Mouse (Mus musculus): ENCODE data around the gene Snap47.

Gene Snap47

DNA sequence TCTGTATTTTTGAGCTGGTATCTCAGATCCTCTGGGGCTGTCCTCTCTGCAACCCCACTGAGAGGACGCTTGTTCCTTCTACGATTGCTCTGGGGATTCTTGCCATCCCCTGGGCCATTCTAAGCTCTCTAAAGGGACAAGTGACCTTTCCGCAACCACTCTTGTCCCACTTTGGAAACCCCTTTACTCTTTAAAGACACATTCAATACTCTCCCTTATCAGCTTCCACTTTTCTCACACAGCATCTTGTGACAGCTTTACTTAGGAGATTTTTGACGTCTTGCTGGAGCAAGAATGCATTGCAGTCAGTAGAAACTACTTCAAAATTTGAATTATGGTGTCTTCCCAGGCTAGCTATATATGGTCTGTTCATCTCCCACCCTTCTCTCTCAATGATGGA lies at the start of gene Snap47:
TSS of gene Snap47 (minus strand) at position 101 of the 400 bp plus-strand sequence.
- no peak for DNase-seq (ENCODE audit: low read depth, low spot score)

DNA sequence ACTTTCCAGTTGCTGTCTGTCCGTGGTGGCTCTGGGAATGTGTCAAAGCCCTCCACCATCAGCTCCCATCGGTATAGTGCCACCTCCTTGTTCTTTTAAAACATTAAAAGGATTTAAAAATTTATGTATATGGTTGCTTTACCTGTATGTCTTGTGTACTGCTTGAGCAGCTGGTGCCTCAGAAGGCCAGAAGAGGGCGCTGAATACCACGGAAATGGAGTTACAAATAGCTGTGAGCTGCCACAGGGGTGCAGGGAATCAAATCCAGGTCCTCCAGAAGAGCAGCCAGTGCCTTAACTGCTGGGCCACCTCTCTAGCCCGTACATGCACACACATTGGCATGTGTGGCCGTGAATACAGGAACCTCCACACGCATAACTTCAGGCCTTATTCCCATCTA lies 46.8 kb upstream of the Snap47 start:
- no peak for DNase-seq (ENCODE audit: low read depth, low spot score)

DNA sequence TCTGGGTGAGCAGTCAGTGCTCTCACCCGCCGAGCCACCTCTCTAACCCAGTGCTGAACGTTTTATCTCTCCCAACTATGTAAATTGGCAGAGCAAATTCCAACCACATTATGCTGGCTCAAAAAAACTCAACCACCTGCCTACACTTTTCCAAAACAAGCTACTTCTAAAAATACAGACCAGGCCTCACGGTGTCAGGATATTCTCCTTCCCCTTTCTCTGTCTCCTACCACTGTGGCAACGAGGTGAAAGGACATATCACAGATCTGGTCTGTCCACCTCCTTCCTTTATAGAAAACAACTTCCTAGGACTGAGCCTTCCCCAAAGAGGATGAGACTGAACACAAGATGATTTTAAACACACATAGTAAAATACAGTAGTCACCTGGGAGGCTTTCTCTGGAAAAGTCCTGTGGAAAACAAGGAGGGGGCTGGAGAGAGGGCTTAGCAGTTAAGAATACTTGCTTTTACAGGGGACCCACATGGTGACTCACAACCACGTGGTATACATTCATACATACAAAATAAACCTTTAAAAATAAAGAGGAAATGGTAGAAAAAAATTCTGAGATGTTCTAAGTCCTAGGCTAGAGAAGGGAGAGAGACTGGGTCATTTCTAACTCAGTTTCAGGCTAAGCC lies 45.8 kb upstream of the Snap47 start:
- DNase-seq (ENCODE audit: low read depth, low spot score), result peak; percentile 61

DNA sequence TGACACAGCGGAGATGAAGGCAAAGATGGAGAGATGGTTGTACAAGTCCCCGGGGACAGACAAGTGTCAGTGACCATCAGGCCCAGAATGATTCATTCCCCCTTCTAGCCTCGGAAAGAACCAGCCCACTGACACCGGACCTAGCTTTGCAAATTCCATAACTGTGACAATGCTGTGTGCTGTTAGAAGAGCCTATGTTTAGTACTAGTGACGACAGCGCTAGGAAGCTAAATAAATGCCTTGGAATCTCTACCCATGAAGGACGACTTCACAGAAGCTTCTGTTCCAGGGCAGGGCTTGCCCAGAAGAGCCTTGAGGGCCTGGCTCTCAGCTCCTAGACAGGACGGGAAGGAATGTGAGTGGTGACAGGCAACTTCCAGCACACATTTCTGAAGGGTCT lies 35.2 kb upstream of the Snap47 start:
- peak; percentile 59 for DNase-seq (ENCODE audit: low read depth, low spot score)

DNA sequence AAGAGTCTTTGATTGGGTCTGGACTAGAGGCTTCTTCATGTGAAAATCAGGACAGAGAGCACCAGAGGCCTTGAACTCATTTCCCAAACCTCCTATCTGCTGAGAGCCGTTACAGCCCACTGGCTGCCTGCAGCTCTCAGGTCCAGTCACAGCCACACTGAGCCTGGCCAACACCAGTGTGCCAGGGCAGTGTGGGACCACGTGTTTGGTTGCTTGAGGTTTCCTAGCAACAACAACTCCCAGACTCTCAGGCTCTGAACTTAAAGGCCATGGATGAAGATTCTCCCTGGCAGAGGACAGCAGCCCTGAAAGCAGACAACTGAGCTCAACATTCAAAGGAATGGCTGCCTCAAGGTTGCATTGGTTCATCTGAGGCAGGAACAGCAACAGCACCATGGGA lies 34.7 kb upstream of the Snap47 start:
- DNase-seq (ENCODE audit: low read depth, low spot score), result no peak

DNA sequence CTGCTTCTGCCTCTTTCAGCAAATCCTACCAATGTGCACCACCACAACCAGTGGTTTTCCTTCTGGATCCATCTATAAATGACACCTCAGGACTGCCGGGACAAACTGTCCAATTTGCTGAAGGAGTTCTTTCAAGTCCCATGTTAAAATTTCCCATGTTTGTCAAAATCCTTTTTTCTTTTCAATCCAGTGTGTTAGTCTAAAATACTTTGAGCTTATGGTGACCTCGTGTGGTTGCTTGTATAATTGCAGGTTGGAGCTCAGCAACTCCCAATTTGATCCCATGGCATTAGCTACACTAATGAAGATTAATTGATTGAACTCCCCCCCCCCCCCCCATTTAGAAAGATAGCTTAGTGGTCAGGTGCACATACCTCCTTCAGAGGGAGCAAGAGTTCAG lies 32.2 kb upstream of the Snap47 start:
- DNase-seq (ENCODE audit: low read depth, low spot score), result no peak

DNA sequence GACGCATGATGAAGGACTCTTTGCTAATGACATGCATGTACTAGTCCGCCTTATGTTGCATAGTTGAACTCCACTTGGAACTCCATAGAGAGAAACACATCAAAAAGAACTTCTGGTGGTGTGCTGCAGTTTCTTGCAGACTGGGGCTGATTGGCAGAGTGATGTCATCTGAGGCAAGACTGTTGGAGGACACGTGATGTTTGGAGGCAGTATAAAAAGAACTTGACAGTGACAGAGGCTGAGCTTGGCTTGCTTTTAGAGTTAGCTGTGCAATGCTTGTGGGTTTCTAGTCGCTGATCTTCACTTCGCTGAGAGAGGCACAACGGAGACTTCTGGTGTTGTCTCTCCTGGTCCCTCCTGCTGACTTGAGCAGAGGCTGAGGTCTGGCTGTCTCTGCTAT lies 26.3 kb upstream of the Snap47 start:
- no peak for DNase-seq (ENCODE audit: low read depth, low spot score)

DNA sequence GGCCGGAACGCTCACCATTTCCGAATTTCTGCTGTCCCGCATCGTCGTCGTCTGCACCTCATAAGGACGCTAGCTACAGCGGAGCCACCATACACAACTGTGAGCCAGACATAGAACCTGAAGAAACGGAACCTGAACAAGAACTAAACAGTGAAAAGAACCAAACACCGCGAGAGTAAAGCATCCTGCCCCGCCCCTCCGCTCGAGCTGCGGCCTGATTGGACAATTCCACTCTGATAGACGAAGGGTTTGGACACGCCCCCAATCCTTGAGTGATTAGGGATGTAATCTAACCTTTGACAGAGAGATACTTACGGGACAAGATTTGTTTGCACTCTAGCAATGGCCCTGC lies 21.3 kb upstream of the Snap47 start, which contains the start of gene Zfp867:
TSS of gene Zfp867 (minus strand) at position 149 of the 352 bp plus-strand sequence.
- no peak for DNase-seq (ENCODE audit: low read depth, low spot score)

DNA sequence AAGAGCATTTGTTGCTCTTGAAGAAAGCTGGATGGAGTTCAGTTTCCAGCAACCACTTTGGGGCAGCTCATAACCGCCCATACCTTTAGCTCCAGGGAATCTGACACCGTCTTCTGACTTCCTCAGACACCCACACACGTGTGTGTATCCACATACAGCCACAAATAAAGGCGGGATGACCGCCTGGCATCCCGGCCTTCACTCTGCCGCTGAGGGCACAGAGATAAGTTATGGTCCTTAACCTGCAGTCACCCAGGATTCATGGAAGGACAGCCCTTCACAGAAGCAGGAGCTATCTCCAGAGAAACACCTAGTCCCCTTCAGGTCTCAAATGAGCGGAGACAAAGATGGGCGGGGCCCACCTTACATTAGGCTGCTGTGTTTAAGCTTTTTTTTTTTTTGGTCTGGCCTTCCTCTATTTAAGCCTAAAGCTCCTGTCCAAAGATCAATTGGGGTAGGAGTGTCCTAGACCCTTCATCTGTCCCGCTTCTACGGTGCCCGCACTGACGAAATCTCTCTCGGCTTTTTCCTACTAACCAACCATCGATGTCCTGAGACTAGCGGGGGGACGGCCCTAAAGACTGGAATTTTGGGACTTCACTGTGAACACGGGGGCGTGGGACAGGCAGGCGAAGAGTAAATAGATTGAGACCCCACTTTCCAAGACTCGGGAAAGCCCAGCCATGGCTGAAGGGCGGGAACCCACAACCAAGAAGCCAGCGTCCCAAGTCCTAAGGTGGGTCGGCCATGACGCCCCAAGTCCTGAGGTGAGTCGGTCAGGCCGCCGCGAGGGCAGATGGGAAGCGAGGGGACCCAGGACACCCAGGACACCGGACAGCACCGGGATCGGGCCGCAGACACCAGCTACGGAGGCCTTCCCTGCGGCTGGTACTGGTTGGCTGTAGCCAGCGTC lies 20.7 kb upstream of the Snap47 start:
- no peak for DNase-seq (ENCODE audit: low read depth, low spot score)

DNA sequence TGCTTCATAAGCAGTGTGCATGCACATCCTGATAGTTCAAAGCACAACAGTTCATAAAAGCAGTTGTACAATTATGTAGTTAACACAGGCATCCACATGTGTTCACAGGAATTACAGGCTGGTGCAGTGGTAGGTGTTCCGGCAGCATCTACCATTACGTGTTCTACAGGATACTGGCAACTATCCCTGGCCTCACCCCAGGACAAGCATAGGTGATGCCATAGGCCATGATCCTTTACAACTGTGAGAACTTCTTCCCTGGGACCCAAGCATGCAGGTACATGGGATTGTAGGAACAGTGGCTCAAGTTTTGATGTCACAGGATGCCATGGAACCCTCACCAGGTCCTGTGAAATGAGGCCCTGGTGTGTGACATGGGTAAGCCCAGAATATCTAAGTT lies 9.5 kb upstream of the Snap47 start:
- no peak for DNase-seq (ENCODE audit: low read depth, low spot score)

DNA sequence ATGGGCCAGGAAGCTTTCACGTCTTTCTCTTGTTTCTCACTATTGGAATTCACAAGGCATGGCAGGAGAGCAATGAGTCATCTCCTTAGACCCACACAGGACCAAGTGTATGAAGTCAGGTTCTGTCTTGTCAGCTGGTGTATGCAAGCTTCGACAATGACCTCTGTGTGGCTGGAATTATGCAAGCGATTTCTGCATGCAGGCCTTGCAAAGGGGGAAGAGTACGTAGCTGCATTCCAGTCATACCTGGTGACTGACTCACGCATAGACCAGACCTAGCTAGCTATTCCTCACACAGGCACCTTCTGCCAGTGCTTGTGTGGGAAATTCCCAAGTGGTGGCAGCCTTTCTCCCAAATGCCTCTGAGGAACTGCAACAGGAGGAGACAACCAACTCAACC lies 8.0 kb upstream of the Snap47 start:
- no peak for DNase-seq (ENCODE audit: low read depth, low spot score)

DNA sequence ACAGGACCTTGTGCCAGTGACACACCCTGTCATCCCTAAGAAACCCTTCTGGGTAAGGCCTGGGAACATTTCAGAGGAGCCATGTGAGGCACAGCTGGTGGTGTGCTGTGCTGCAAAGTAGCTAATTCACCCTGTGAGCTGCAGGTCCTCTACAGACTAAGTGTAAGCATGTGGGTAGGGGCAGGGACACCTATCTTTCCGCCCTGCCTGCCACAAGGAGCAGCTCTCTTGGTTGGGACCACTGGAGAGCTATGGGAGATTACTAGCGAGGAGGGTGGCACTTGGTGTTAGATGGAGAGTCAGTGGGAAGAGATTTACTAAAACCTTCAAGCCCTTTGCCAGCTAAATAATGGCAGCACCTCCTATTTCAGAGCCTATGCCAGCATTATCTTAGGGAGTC lies 5.9 kb upstream of the Snap47 start:
- no peak for DNase-seq (ENCODE audit: low read depth, low spot score)

DNA sequence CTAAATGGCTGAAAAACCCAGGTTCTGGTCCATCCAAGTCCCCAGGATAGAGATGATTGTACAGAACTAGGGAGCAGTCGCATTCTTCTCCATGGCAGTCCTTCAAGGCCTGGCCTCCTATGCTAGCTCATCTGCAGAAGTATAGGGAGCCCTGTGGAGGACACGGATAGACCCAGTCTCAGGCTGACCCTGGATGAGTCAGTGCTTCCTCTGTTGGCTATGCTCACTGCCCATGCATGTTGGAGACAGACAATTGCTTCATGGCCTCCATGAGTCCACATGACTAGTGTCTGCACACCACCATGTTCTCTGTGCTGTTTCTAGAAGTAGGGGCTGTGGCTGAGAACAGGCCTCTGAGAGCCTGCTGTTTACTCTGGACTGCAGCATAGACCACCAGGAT lies 5.4 kb upstream of the Snap47 start:
- DNase-seq (ENCODE audit: low read depth, low spot score), result no peak

DNA sequence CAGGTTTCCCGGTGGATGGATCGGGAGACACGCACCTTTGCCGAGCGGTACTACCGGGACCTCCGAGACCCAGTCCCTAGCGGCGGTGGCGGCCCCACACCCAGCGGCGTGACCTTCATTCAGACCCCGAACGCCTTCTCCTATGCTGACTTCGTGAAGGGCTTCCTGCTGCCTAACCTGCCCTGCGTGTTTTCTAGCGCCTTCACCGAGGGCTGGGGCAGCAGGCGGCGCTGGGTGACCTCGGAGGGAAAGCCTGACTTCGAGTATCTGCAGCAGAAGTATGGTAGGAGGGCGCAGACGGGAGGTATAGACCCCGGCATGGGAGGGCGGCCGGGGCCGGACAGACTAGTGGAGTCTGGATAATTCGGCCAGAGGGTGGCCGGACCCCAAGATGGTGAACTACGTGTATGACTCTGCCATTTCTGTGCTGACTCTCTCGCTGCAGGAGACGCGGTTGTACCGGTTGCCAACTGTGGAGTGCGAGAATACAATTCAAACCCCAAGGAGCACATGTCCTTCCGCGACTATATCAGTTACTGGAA lies 685 bp downstream of the Snap47 start:
- no peak for DNase-seq (ENCODE audit: low read depth, low spot score)

DNA sequence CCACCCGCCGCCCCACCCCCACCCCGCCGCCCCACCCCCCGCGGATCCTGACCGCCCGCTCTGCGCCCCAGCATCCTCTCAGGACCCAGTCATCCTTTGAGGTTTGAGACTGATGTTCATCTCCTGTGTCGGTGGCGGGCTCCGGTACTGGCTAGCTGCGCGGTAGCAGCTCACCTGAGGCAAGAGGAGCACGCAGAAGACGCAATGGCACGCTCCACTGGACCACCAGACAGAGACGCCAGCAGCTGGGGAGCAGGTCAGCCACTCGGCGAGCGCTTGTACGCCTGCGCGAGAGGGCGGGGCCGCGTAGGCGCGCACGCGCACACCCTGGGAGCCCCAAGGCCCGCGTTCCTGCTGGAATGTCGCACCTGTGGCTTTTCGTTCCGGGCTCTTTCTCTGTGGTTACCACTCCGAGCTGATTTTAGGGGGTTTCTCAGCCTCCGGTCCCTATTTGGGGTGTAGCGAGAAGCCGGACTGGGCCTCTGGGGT lies 1.2 kb downstream of the Snap47 start, which contains the start of gene Jmjd4:
TSS of gene Jmjd4 (plus strand) at position 305 of the 489 bp plus-strand sequence.
- peak; percentile 77 for DNase-seq (ENCODE audit: low read depth, low spot score)

DNA sequence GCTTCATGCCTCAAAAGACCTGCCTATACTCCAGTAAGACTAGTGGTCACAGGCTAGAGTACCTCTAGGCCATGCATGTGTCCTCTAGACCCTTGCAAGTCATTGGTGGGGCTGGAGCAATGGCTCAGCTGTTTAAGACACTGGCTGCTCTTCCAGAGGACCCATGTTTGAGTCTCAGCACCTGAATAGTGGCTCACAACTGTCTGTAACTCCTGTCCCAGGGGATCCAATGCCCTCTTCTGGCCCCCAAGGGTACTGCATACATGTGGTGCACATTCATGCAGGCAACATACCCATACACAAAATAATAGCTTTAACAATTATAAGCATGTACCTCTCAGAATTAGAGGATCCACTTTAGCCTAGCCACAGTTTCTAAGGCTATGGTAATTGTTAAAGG lies 7.9 kb downstream of the Snap47 start:
- DNase-seq (ENCODE audit: low read depth, low spot score), result no peak

DNA sequence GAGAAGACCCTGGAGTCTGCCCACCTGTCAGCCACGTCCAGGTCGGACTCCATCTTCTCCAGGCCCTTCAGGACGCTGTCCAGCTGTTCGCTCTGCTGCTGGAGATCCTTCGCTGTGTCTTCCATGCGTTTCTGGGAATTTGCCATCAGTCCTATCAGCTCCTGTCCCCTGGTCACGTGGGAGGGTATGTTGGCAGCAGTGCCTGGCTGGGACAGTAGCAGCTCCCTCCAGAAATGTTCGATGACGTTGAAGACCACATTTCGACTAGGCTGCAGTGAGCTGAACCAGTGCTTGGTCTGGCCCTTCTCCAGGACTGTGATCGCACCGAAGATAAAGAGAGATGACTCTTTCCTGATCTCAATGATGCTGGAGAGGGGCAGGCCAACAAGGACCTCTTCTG lies 13.0 kb downstream of the Snap47 start:
- DNase-seq (ENCODE audit: low read depth, low spot score), result no peak

DNA sequence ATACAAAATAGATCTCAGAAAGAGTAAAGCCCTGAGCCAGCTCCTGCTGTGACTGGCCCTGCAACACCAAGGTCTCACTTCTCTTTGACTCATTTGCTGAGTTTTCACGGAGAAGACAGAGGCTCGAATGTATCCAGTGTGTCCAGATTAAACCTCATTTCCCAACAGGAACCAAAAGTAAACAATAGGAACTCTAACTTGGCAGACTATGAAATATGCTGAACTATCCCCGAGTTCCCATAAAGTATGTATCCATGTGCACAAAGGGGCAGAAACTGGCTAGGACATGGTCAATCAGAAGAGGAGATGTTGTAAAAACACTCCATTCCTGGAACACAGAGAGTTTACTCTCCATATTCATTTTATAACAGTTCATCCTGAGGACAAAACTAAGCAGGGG lies 18.7 kb downstream of the Snap47 start:
- no peak for DNase-seq (ENCODE audit: low read depth, low spot score)

DNA sequence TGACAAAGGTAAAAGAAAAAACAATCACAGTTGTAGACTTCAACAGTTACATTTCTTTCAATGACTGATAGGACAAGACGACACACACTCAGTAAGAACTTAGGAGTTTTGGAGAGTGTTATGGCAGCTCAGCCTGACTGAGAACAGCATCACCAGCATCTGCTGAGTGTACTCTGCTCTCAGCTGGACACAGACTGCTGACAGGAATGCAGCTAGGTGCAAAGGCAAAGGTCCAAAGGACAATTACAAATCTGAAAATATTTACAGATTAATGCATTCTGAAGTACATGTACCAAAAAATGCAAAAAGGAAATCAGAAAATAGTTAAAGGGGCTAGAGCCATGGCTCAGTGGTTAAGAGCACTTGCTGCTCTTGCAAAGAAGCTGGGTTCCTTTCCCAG lies 21.0 kb downstream of the Snap47 start:
- DNase-seq (ENCODE audit: low read depth, low spot score), result no peak

DNA sequence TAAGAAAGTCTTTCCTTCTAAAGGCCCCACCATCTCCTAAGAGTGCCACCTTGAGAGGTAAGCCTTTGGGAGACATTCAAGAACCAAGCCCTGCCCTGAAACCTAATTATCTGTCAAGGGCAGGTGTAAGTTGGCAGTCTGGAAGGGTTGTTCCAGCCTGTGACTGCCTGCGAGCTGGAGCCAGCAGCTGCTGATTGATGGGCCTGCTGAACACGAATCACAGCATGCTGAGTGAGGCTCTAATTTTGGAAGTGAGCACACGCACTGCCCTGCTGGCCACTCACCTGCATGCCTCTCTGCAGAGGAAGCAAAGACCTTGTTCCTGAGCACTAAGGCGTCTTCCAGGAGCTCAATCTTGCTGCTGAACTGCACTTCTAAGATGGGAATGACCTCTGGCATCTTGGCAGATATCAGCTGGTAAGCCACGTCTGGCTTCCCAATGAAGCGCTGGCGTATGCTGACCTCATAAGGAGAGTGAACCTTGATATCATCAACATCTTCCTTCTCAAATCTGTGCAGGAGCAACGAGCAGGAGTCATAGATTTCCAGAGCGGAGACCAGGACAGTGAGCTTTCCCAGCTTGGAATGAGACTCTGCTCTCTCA lies 22.8 kb downstream of the Snap47 start:
- no peak for DNase-seq (ENCODE audit: low read depth, low spot score)

DNA sequence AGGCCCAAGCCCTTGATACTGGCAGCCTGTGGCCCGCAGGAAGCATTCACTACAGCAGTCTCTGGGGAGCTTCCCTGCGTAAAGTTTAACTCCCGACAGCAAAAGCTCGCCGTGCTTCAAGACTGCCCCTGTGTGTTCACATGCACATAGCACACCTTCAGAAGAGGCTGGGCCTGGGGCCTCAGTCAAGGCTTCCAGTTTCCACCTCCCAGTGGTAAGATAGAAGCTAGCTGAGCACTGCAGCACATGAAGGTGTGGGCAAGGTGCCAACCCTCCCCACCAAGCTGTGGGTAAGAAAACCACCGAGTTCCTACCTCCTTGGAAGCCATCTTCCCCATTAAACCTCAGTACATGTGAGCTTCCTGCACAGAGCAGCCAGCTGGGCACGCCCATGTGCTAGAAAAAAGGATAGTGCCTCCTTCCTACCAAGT lies 25.3 kb downstream of the Snap47 start:
- DNase-seq (ENCODE audit: low read depth, low spot score), result peak; percentile 35

DNA sequence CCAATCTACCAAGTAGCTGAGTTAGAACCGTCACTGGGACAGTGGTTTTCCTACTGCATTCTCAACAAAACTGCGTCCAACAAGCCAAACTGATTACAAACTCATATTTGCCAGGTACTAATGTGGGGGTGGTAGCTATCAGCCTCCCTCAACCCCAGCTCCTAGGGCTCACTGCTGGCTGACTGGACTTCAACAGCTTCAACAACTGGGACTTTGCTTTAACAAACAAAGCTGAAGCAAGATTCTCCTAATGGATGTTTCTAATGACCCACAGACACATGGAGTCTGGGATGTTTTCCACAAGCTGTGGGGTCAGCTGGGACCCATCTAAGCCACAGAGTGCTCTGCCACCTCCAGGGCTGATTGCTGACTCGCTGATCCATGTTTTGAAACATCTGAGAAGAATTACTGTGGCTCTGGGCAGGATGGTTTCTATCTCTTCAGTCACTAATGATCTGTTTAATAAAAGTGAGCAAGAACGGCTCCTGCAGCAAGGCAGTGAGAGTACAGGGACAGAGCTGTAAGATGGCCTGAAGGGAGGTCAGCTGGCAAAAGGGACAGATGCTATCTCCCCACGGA lies 27.9 kb downstream of the Snap47 start:
- no peak for DNase-seq (ENCODE audit: low read depth, low spot score)

All from telencephalon, adult 2 months (tissue).